In the genomic region with DNA sequence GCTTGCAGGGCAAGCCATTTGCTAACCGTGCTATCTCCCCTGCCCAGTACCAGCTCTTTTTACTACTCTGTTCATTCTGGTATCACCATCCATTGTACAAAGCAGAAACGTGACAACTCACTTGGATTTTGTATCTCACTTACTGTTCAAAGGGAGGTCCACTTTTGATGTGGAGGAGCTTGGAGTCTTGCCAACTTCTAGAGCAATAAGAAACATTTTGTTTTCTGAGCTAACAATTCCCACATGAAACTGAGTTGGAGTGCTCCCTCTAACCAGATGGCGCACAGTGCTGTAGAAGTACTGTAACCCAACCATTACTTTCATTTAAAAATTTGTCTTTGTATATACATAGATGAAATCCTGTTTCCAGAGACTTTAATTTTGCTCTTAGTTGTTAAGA, we compare ENCODE assay signal across 26 mouse cellular contexts. TPM values are rescaled to one million over a fixed set of nuclear protein-coding genes. Genes with fewer than 3 reads are reported as not detected.
DNase-seq lines count a peak whose midpoint lies in the region; ATAC-seq and TF ChIP-seq lines count a peak whose summit lies in the region.
"Had no signal": no experiment of that assay in that cellular context is flagged by ENCODE, and none has a peak within 500 bp of the region (broad histone marks: within the 10 kb centered on the region; RNA-seq: fewer than 3 reads in every experiment).

No protein-coding gene starts in this region.

- WGBS in lung, embryonic 15.5 days, result 27% methylated on average over 3 of the region's 3 CpGs
- 61% methylated on average over 3 of the region's 3 CpGs for WGBS in forebrain, embryonic 15.5 days

- ATAC-seq in lung, embryonic 15.5 days (ENCODE audit: borderline replicate concordance, extremely low read depth, low FRiP score, low TSS enrichment), result no peak
- no peak for ATAC-seq in forebrain, embryonic 15.5 days (replicated peaks)
- ATAC-seq: inflammation-experienced regulatory T-cells, adult 6 months; midbrain, embryonic 13.5 days had no signal

- H3K9me3 ChIP-seq in lung, embryonic 15.5 days, result no peaks in the 10 kb centered on the region
- H3K9me3 ChIP-seq in forebrain, embryonic 15.5 days, result no peaks in the 10 kb centered on the region
- H3K9me3 ChIP-seq: embryonic facial prominence, embryonic 13.5 days; heart, embryonic 12.5 days; hindbrain, embryonic 12.5 days; midbrain, embryonic 13.5 days had no signal

- no peak for TF ChIP-seq POLR2A in brain, embryonic 14.5 days (IDR thresholded peaks at IDR 0.05; ENCODE audit: borderline replicate concordance, extremely low read depth, insufficient read depth, insufficient read length, poor library complexity, severe bottlenecking)

- no peaks in the 10 kb centered on the region for H3K27me3 ChIP-seq in lung, embryonic 15.5 days
- no peaks in the 10 kb centered on the region for H3K27me3 ChIP-seq in forebrain, embryonic 15.5 days
- H3K27me3 ChIP-seq: embryonic facial prominence, embryonic 13.5 days; heart, embryonic 12.5 days; hindbrain, embryonic 12.5 days; midbrain, embryonic 13.5 days had no signal

- no peak overlapping the region for H3K4me2 ChIP-seq in lung, embryonic 15.5 days
- H3K4me2 ChIP-seq in forebrain, embryonic 15.5 days (replicated peaks), result no peak overlapping the region
- H3K4me2 ChIP-seq: embryonic facial prominence, embryonic 13.5 days; heart, embryonic 12.5 days; hindbrain, embryonic 12.5 days; midbrain, embryonic 13.5 days had no signal

- H3K36me3 ChIP-seq in lung, embryonic 15.5 days, result no peaks in the 10 kb centered on the region
- H3K36me3 ChIP-seq in forebrain, embryonic 15.5 days, result no peaks in the 10 kb centered on the region
- H3K36me3 ChIP-seq: embryonic facial prominence, embryonic 13.5 days; heart, embryonic 12.5 days; hindbrain, embryonic 12.5 days; midbrain, embryonic 13.5 days had no signal

- H3K4me1 ChIP-seq in lung, embryonic 15.5 days, result peaks cover 15% of the 10 kb centered on the region; the same call in 1 of the 2 replicates
- H3K4me1 ChIP-seq in forebrain, embryonic 15.5 days, result no peaks in the 10 kb centered on the region
- H3K4me1 ChIP-seq: midbrain, embryonic 13.5 days had no signal

- TF ChIP-seq CTCF in brain, embryonic 14.5 days (IDR thresholded peaks at IDR 0.05; ENCODE audit: borderline replicate concordance, extremely low read depth, insufficient read depth, insufficient read length), result no peak

- peak overlapping the region; percentile 89 for H3K27ac ChIP-seq in lung, embryonic 15.5 days
- H3K27ac ChIP-seq in forebrain, embryonic 15.5 days (replicated peaks), result no peak overlapping the region
- H3K27ac ChIP-seq: embryonic facial prominence, embryonic 13.5 days; hindbrain, embryonic 12.5 days; midbrain, embryonic 13.5 days had no signal

- no peak overlapping the region for H3K4me3 ChIP-seq in lung, embryonic 15.5 days
- H3K4me3 ChIP-seq in forebrain, embryonic 15.5 days, result no peak overlapping the region
- H3K4me3 ChIP-seq: embryonic facial prominence, embryonic 13.5 days; heart, embryonic 12.5 days; hindbrain, embryonic 12.5 days; midbrain, embryonic 13.5 days had no signal

- peak; percentile 52 for DNase-seq in layer of hippocampus, adult 11-12 months (ENCODE audit: low spot score)
- no peak for DNase-seq in layer of hippocampus, postnatal 10 days (ENCODE audit: low spot score in 2 of 2)
- DNase-seq in lung, adult 18-20 months, result no peak
- peak; percentile 37 for DNase-seq in brain, embryonic 14.5 days (ENCODE audit: low read depth)
- peak; percentile 44 for DNase-seq in naive thymus-derived CD4-positive, alpha-beta T cell, adult 2 months (ENCODE audit: low read depth)
- DNase-seq: adrenal gland, postnatal 36 days; B cell, adult 2 months; cerebellum, adult 8-10 months; gastrocnemius, postnatal 10 days; heart, adult 11 months; heart, postnatal 14 days; kidney, adult 2 months; kidney, postnatal 36 days; lung, adult 2 months; right cerebral cortex, postnatal 14 days had no signal

- no peak overlapping the region for H3K9ac ChIP-seq in lung, embryonic 15.5 days
- H3K9ac ChIP-seq in forebrain, embryonic 15.5 days (replicated peaks), result no peak overlapping the region
- H3K9ac ChIP-seq: embryonic facial prominence, embryonic 13.5 days; heart, embryonic 12.5 days; hindbrain, embryonic 12.5 days; midbrain, embryonic 13.5 days had no signal

RNA-seq across cellular contexts. Expression of gene P2ry13, which starts 20.2 kb away (rescaled TPM):
- total RNA-seq in layer of hippocampus, postnatal 10 days (2021), result 10 to 100 TPM in 1 of 2 experiments, 1 to 10 TPM in 1; 9.2 to 11.4 TPM
- polyA plus RNA-seq in lung, embryonic 15.5 days (2015; fragmentation: Nextera tagmentation; extraction: Ambion mirVana), result 1.4 and 1.6 TPM in 2 replicates
- polyA plus RNA-seq in brain, embryonic 14.5 days (2012; rRNA removed), result 1.6 TPM in 2 replicates
- 1.5 and 1.7 TPM in 2 replicates for polyA plus RNA-seq in forebrain, embryonic 15.5 days (2015; fragmentation: Nextera tagmentation; extraction: Ambion mirVana)

RNA-seq across cellular contexts. Expression of gene P2ry12, which starts 31.8 kb away (rescaled TPM):
- 10 to 100 TPM; 52.7 to 54.8 TPM for total RNA-seq in layer of hippocampus, postnatal 10 days (2021)
- 2.7 and 2.8 TPM in 2 replicates for polyA plus RNA-seq in lung, embryonic 15.5 days (2015; fragmentation: Nextera tagmentation; extraction: Ambion mirVana)
- polyA plus RNA-seq in brain, embryonic 14.5 days (2012; rRNA removed), result 6.6 and 6.7 TPM in 2 replicates
- 8.0 and 10.6 TPM in 2 replicates for polyA plus RNA-seq in forebrain, embryonic 15.5 days (2015; fragmentation: Nextera tagmentation; extraction: Ambion mirVana)

RNA-seq across cellular contexts. Expression of gene Gpr87, which starts 36.0 kb away (rescaled TPM):
- total RNA-seq in layer of hippocampus, postnatal 10 days (2021), result not detected
- 0.21 and 0.29 TPM in 2 replicates for polyA plus RNA-seq in lung, embryonic 15.5 days (2015; fragmentation: Nextera tagmentation; extraction: Ambion mirVana)
- polyA plus RNA-seq in brain, embryonic 14.5 days (2012; rRNA removed), result 0.08 and 0.48 TPM in 2 replicates
- 0.15 TPM in 1 of 2 replicates, not detected in the other for polyA plus RNA-seq in forebrain, embryonic 15.5 days (2015; fragmentation: Nextera tagmentation; extraction: Ambion mirVana)
- total RNA-seq: adrenal gland, postnatal 36 days; gastrocnemius, postnatal 10 days; heart, postnatal 14 days; left cerebral cortex, postnatal 25 days; liver, adult 2 months had no signal
- polyA plus RNA-seq: cortical plate, adult 2 months; hindbrain, embryonic 12.5 days; inflammation-experienced regulatory T-cells, adult 6 months; liver, adult 2 months; spleen, adult 2 months had no signal

Comparison
In these comparisons a context has a peak if more than half of its experiments do, and no peak if none do; other contexts are left out.
1. DNase-seq: peak in layer of hippocampus, adult 11-12 months (single experiment), brain, embryonic 14.5 days (single experiment) and naive thymus-derived CD4-positive, alpha-beta T cell, adult 2 months (single experiment); none in layer of hippocampus, postnatal 10 days (0 of 2) and lung, adult 18-20 months (0 of 2).